Mouse (Mus musculus) lung, adult 18-20 months (tissue): ENCODE measurements around the gene Chic2.

ENCODE experiments used
- DNase-seq, 2 experiments: peaks; one replicate each; pipeline ENCODE4 v3.0.0; 2022; ENCODE audit warnings: mixed read lengths in 2 of 2

Gene Chic2

DNA sequence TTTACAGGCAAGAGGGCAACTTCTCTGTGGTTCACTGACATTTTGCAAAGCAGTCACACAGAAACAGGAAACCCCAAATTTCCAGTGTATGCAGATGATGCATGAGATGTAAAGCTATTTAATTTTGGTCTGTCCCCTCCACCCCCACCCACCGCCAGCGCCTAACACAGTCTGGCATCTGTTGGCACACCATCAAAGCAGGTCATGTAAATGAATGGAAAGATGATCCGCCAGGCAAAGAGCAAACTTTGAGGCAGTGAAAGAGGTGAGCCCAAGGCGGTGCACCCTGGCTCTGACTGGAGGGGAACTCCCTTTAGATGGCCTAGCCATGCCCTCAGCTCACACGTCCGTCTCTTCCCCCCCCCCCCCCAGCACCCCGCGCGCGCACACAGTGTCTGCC lies 22.1 kb upstream of the Chic2 start:
- no peak for DNase-seq

- no peak for DNase-seq
These were observed 18.6 kb upstream of the Chic2 start for GRCm38 (mm10) chr5:75063177-75063576.

GRCm38 (mm10) chr5:75051109-75051508 lies 6.5 kb upstream of the Chic2 start:
- no peak for DNase-seq

GRCm38 (mm10) chr5:75046681-75047321 lies 2.2 kb upstream of the Chic2 start:
- DNase-seq, result peak; percentile 60 to 75

GRCm38 (mm10) chr5:75045371-75045770 lies 797 bp upstream of the Chic2 start:
- DNase-seq, result peak in 1 of 2 experiments; percentile 37

GRCm38 (mm10) chr5:75043621-75044301 lies 813 bp downstream of the Chic2 start:
- peak in 1 of 2 experiments; percentile 32 for DNase-seq

- no peak for DNase-seq
These were observed 1.5 kb downstream of the Chic2 start for GRCm38 (mm10) chr5:75043011-75043445.

DNA sequence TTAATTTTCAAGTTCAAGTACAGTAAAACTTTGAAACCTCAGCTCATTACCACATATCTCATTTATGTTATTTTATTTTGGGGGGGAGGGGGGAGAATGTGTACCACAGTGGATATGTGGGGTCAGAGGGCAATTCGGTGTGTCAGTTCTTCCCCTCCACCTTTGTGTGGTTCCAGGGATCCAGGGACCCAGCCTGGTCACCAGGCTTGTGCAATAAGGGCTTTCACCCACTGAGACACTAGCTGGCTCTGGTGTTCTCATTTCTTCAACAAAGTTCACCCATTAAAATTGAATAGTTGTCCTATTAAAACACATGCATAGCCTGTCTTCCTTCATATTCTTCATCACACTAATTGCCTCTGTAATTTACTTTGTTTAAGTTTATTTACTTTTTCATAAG lies 5.3 kb downstream of the Chic2 start:
- DNase-seq, result no peak

DNA sequence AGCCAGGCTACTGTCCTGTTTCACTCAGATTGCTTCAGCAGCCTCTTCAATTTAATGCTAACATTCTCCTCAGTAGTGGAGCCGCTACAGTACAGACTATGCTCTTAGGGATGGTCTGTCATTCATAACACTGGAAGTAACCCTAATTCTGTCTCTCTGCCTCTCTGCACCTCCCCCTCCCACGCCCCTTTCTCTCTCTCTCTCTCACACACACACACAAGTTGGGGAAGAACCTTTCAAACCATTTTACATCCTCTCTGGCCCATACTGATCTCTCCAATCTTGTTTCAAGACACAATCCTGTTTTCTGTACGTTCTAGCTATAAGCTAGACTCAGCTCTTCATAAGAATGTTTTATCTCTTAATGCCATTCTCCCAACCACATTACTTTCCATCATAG lies 9.1 kb downstream of the Chic2 start:
- no peak for DNase-seq

DNA sequence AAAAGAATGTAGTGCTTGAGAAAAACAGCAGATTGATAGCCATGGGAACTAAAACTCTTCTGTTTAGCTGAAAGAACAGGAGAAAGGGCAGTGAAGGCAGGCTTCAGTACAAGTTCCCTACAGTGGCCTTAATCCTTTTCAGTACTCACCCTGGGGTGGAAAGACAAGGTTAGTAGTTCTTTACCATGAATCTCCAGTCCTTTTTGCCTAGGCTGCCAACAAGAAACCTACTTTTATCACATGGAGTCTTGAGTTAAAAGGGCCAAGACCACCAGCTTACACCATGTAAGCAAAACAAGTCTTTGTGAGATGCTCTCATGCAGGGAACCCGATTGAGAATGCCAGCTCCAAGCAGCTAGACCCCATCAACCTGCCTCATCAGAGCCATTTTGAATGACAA lies 29.8 kb downstream of the Chic2 start:
- no peak for DNase-seq

DNA sequence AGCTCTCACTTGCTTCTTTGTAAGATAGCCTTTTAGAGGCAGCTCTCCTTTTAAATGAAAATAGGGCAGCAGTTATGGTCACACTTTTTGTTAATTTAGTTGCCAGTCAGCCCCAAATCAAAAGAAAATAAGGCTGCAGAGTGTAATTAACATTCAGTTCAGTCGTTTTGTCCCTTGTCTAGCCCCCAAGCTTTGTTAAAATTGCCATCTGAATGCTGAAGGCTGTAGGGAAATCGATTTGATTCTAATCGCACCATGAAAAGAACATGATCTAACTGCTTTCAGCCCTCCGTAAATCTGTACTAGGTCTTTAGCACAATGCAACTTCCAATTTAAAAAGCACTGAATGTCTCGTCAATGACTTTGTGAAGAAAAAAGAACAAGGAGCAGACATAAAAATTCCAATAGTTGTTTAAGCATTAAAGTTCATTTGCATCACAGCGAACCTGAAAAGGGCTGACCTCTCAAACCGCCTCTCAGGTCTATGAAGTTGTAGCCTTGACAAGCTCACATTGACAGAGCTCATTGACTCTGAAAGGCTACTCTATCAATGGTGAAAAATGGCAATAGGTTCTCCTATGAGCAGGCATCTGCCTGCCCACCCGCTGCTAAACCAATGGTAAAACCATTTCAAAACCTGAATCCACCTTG lies 31.7 kb downstream of the Chic2 start:
- no peak for DNase-seq

DNA sequence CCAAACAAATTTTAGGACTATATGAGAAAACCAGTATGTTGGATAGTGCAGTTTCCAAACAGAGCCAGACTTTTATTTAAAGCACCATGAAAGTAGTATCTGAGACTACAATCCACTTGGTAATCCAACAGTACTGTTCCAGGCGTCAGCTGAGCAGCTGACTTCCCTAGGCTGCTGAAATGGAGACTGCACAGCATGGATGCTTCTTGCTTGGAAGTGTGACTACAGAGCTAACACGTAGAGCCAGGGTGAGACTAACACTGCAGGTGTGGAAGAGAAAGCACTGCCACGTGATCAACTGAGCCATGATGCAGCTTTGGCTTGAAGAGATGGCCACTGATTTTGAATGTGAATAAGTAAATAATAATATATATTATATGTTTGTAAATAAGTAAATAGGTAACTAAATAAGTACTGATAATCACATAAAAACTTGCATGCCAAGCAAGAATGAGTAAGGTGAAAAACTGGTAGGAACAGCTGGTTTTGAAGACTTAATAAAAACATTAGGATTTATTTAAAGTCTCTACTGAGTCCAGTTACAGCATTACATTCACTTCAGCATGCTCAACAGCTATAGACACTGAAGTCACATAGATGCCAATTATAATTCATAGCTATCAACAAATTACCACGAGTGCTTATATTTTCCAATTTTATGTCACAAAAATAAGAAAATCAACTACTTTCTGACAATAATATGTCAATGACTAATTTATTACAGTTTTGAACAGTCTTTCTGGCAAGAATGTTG lies 32.4 kb downstream of the Chic2 start:
- DNase-seq, result no peak

DNA sequence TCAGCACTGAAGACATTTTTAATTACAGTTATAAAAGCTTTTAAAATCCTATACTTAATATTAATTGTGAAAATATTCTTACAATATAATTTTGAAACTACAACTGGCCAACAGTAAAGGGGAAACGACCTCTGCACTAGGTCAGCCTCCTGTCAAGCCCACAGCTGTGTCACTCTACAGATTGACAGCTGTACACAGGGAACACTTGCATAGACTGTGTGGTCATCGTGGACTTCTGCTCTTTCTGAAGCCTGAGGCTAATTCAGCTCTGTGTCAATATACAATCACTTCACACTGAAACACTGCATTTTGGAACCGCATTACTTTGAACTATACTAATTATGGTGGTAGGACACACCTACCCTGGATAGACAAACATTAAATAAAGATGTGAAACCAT lies 39.8 kb downstream of the Chic2 start:
- no peak for DNase-seq

- no peak for DNase-seq
These were observed 42.5 kb downstream of the Chic2 start for GRCm38 (mm10) chr5:75002109-75002508.

DNA sequence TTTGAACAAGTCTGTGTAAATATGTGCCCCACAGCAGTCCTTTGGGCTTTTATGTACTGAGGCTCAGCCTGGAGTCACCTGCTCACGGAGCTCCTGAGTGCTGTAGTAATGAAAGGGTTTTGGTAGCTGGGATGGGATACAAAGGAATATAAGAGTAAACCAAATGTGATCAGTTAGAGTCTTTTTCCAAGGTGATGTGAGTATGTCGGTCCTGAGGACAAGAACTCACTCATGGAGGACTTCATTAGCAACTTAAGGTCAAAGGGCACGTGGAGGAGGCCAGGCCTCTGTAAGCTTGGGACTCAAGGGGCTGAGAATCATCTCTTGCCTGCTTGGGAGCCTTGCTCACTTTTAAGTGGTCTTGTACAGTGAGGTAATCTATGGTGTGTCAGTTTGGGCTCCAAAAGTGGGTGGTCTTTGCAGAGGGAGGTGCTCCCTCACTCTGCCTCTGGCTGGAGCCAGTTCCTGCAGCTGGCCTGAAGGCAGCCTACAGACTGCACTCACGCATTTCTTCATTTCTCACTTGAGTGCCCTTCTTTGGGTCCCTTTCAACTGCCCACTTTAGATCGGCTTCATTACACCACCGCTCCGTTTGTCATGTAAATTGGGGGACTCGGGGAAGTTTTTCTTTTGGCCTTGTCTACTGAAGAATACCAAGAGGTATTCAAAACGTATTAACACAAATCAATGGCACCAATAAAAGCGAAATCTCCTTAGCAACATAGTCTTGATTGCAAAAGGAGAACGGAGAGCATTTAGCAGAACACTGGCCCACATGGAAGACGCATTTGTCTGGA lies 45.7 kb downstream of the Chic2 start:
- no peak for DNase-seq

GRCm38 (mm10) chr5:74994947-74995346 lies 49.6 kb downstream of the Chic2 start:
- DNase-seq, result no peak

- no peak for DNase-seq
These were observed 60.5 kb downstream of the Chic2 start for GRCm38 (mm10) chr5:74984101-74984500.

- DNase-seq, result no peak
These were observed 64.0 kb downstream of the Chic2 start for GRCm38 (mm10) chr5:74980574-74980973.

- DNase-seq, result no peak
These were observed 64.4 kb downstream of the Chic2 start for GRCm38 (mm10) chr5:74980154-74980553.

GRCm38 (mm10) chr5:74979586-74979985 lies 65.0 kb downstream of the Chic2 start:
- no peak for DNase-seq

DNA sequence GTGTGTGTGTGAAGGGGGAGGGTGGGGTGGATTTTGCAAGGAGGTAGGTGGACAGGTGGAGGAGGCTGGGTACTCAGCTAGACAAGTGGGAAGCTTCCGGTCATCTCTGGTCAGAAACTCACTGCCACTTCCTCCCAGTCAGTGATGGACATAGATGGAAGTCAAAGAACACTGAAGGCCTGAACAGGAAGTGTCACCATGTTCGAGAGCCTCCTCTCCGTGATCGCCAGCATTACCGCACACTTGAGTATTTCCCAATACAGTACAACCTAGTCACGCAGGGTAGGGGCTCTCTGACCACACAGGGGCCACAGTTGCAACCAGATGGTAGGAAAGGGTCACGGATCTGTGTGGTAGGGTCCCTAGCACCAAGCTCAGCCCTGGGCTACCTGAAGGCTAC lies 69.1 kb downstream of the Chic2 start:
- DNase-seq, result no peak

- peak; percentile 67 to 78 for DNase-seq
These were observed 69.7 kb downstream of the Chic2 start for GRCm38 (mm10) chr5:74974726-74975411.
